Mouse (Mus musculus) liver, postnatal 0 days (tissue): ENCODE measurements at regions not wholly inside any gene's neighbourhood (a gene's known extent, or its start where the extent isn't known, plus 50 kb on each side); places are given as distances from the start of the nearest gene placed in this dataset.

ENCODE experiments used
- ATAC-seq: fragments of 200-750 bp; cut with Nextera tagmentation; 2 replicates; pipeline ENCODE4 v1.8.0; 2017; ENCODE audit warnings: mild to moderate bottlenecking, moderate library complexity
- DNase-seq: peaks from one replicate; pipeline ENCODE4 v3.0.0-alpha.2; 2016
- H3K27ac ChIP-seq: fragments of 300-500 bp; sonication (generic); 2 replicates; pipeline ENCODE4 v1.5.1; 2014; ENCODE audit warnings: antibody characterized with exemption, moderate library complexity, mild to moderate bottlenecking, low read depth
- H3K27me3 ChIP-seq: fragments of 300-500 bp; sonication (generic); 2 replicates; pipeline ENCODE4 v1.6.1; 2014; ENCODE audit warnings: low read length, control low read depth, mixed read lengths; ENCODE audit not compliant: insufficient read depth
- H3K36me3 ChIP-seq: fragments of 300-500 bp; sonication (generic); replicated peaks from 2 replicates; pipeline ENCODE4 v1.6.1; 2014; ENCODE audit warnings: mild to moderate bottlenecking, control low read depth, low read length, moderate library complexity, mixed read lengths; ENCODE audit not compliant: insufficient read depth
- H3K4me1 ChIP-seq: fragments of 300-500 bp; sonication (generic); 2 replicates; pipeline ENCODE4 v1.6.1; 2014; ENCODE audit warnings: antibody characterized with exemption, mild to moderate bottlenecking, control low read depth; ENCODE audit not compliant: insufficient read depth
- H3K4me2 ChIP-seq: fragments of 300-500 bp; sonication (generic); 2 replicates; pipeline ENCODE4 v1.6.1; 2014; ENCODE audit warnings: low read depth, mild to moderate bottlenecking, low read length, moderate library complexity, mixed read lengths
- H3K4me3 ChIP-seq: fragments of 300-500 bp; sonication (generic); 2 replicates; pipeline ENCODE4 v1.5.1; 2014; ENCODE audit warnings: low read depth, low read length
- H3K9ac ChIP-seq: fragments of 300-500 bp; sonication (generic); replicated peaks from 2 replicates; pipeline ENCODE4 v1.6.1; 2014; ENCODE audit warnings: mild to moderate bottlenecking, moderate library complexity
- H3K9me3 ChIP-seq: fragments of 300-500 bp; sonication (generic); 2 replicates; pipeline ENCODE4 v1.6.1; 2016; ENCODE audit warnings: mild to moderate bottlenecking, control low read depth, low read length, mixed read lengths
- CTCF ChIP-seq: sonication (generic); IDR thresholded peaks from 2 replicates; pipeline ENCODE4 v1.5.1; 2016; ENCODE audit warnings: antibody characterized with exemption, low read depth
- EP300 ChIP-seq: IDR thresholded peaks from 2 replicates; pipeline ENCODE4 v1.6.1; 2016; ENCODE audit warnings: antibody characterized with exemption, low read depth, mild to moderate bottlenecking
- WGBS: fragments of 180-500 bp; shearing (Covaris S2); extraction: QIAGEN DNeasy Blood & Tissue Kit; methylation state at CpG from one replicate; pipeline ENCODE4 v1.1.7; 2014; ENCODE audit not compliant: insufficient replicate concordance; 5-methylcytosine and 5-hydroxymethylcytosine counted together

DNA sequence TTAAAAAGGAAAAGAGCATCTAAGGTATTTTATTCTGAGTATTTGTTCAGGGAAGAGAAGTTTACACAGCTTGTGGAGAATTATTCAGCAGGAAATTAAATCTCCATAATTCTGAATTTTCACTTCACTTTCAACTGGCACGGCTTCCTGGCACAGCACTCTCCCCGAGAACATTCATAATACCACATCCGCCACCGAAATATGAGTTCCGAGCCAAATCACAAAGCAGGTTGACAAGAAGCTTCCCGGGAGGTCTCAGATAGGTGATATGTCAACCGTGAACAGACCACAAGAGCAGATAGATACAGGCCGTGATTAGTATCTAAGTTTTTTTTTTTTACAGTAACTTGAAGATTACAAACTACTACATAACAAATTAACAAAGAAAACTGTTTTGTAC lies 473.9 kb downstream of the Synb start:
- no peak overlapping the region for H3K9ac ChIP-seq
- H3K4me3 ChIP-seq, result no peak overlapping the region
- no peak overlapping the region for H3K4me2 ChIP-seq
- WGBS, result 79% methylated on average over 8 of the region's 8 CpGs
- TF ChIP-seq CTCF (no peak), EP300 (no peak)
- ATAC-seq, result no peak
- H3K36me3 ChIP-seq, result no peaks in the 10 kb centered on the region
- H3K27me3 ChIP-seq, result no peaks in the 10 kb centered on the region
- H3K27ac ChIP-seq, result no peak overlapping the region
- DNase-seq, result no peak
- no peaks in the 10 kb centered on the region for H3K9me3 ChIP-seq
- H3K4me1 ChIP-seq, result no peaks in the 10 kb centered on the region

DNA sequence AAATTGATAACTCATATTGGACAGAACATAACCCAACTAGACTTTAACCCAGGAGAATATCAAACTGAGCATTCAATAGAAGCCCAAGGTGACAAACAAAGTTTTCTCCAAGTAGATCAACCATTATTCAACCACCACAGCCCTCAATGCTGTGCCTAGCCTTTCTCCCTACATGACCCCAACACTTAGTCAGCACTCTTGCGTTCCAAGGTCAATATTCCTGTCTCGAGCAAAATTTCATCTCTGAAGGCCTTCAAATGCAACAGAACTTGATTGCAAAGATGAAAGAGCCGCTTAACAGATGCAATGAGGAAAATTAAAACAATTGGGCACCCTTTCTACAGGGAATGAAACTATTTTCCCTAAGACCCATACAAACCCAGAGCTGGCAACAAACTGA lies 485.1 kb downstream of the Synb start:
- no peak overlapping the region for H3K27ac ChIP-seq
- DNase-seq (no peak), ATAC-seq (no peak)
- TF ChIP-seq EP300, result no peak
- TF ChIP-seq CTCF, result no peak
- H3K4me3 ChIP-seq, result no peak overlapping the region
- H3K9ac ChIP-seq, result no peak overlapping the region
- no peaks in the 10 kb centered on the region for H3K27me3 ChIP-seq
- H3K4me1 ChIP-seq, result no peaks in the 10 kb centered on the region
- H3K36me3 ChIP-seq, result no peaks in the 10 kb centered on the region
- 71% methylated on average over 3 of the region's 3 CpGs for WGBS
- H3K4me2 ChIP-seq, result no peak overlapping the region
- H3K9me3 ChIP-seq, result no peaks in the 10 kb centered on the region

DNA sequence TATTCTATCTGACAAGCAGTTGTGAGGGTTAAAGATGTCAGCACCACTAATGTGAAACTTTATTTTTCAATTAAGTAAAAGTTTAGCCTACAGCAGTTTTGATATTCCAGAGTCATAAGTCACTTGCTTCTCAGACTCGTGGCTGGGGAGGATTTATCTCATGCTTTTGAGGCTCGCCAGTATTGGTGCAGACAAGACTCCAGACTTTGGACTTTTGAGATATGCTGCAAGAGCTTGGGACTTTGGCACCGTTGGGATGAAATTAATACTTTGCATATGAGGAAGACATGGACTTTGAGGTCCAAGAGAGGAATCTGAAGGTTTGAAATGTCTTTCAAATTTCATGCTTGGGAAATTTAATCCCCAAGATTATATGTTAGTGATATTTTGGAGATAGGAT lies 486.2 kb downstream of the Synb start:
- Histone ChIP-seq H3K4me2 (no peak overlapping the region), H3K27me3 (no peaks in the 10 kb centered on the region), H3K9me3 (no peaks in the 10 kb centered on the region), H3K4me3 (no peak overlapping the region), H3K36me3 (no peaks in the 10 kb centered on the region), H3K27ac (no peak overlapping the region), H3K9ac (no peak overlapping the region), H3K4me1 (no peaks in the 10 kb centered on the region)
- DNase-seq, result no peak
- no peak for ATAC-seq
- TF ChIP-seq CTCF (no peak), EP300 (no peak)
- WGBS, result 49% methylated on average over 3 of the region's 3 CpGs

DNA sequence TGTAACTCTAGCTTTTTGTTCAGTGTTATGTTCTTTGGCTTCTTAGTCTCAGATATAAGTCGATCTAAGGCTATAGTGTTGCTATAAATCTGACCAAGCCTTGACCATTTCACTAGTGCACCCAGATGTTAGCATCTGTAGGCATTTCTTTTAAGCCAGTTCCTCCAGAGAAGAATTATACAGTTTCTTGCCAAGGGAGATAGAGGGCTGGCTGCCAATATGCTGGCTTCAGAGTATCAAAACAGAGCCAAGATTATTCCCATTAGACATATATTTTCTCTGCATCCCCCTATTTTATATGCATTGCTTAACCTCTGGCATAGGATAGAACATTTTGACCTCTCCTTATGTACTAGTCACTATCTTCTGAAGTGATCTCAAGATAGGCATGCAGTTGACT lies 487.5 kb downstream of the Synb start:
- H3K9ac ChIP-seq, result no peak overlapping the region
- WGBS, result 68% methylated on average over 1 of the region's 1 CpGs
- H3K27ac ChIP-seq, result no peak overlapping the region
- no peaks in the 10 kb centered on the region for H3K9me3 ChIP-seq
- no peak for ATAC-seq
- H3K4me1 ChIP-seq, result no peaks in the 10 kb centered on the region
- no peaks in the 10 kb centered on the region for H3K36me3 ChIP-seq
- TF ChIP-seq CTCF (no peak), EP300 (no peak)
- no peak overlapping the region for H3K4me2 ChIP-seq
- no peak overlapping the region for H3K4me3 ChIP-seq
- H3K27me3 ChIP-seq, result no peaks in the 10 kb centered on the region
- no peak for DNase-seq

DNA sequence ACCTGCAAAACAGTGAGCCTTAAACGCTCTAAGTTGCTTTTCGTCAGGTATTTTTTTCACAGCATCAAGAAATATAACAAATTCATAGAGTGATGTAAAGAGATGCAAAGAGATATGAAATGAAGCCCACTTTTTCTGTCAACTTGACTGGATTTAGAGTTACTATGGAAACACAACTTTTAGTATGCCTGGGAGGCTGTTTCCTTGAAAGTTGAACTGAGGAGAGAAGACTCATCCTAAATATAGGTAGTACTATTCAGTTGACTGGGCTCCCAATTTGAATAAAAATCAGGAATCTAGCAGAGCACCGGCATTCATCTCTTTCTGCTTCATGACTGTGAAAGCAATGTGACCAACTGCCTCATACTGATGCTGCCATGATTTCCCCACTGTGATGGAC lies 509.7 kb downstream of the Synb start:
- no peaks in the 10 kb centered on the region for H3K9me3 ChIP-seq
- no peaks in the 10 kb centered on the region for H3K27me3 ChIP-seq
- WGBS, result 88% methylated on average over 3 of the region's 3 CpGs
- H3K4me2 ChIP-seq, result no peak overlapping the region
- DNase-seq, result no peak
- no peak overlapping the region for H3K27ac ChIP-seq
- no peaks in the 10 kb centered on the region for H3K36me3 ChIP-seq
- H3K4me1 ChIP-seq, result no peaks in the 10 kb centered on the region
- no peak overlapping the region for H3K4me3 ChIP-seq
- no peak overlapping the region for H3K9ac ChIP-seq
- ATAC-seq, result no peak
- TF ChIP-seq CTCF (no peak), EP300 (no peak)

DNA sequence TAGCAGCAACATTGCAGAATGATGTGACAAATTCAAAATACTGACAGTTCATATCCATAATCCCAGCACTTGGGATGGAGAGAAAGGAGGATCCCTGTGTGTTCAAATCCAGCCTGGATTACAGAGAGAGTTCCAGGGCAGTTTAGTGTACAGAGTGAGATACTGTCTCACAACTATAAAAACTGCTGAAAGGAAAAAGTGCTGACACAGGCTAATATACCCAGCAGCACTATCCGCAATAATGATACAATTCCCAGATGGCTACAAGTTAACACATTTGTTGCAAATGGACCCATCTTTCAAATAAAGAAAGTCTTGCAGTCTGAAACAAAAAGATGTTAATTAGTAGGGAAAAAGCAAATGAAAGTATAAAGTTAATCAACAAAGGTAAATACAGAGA lies 510.9 kb downstream of the Synb start:
- Histone ChIP-seq H3K36me3 (no peaks in the 10 kb centered on the region), H3K27ac (no peak overlapping the region), H3K4me2 (no peak overlapping the region), H3K4me3 (no peak overlapping the region), H3K9ac (no peak overlapping the region), H3K9me3 (no peaks in the 10 kb centered on the region), H3K4me1 (no peaks in the 10 kb centered on the region), H3K27me3 (no peaks in the 10 kb centered on the region)
- no peak for DNase-seq
- 87% methylated on average over 1 of the region's 1 CpGs for whole genome bisulfite sequencing
- no peak for TF ChIP-seq CTCF
- no peak for ATAC-seq

DNA sequence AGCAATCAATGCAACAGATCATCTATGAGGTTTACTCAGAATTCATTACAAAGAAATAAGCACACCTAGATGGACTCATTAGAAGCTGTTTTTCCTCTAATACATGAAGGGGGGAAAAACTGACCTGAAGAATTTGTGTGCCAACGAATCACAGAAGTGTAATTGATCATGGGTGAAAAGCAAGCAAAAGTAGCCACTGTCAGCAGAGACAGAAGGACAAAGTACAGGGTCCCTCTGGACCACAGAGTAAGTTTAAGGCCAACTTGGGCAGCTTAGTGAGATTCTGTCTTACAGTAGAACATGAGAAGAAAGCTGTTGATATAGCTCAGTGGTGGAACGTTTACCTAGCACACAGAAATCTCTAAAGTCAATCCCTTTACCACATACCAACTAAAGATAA lies 523.7 kb downstream of the Synb start:
- 39% methylated on average over 2 of the region's 2 CpGs for WGBS
- ATAC-seq (no peak), DNase-seq (no peak)

More for the DNA sequence above, 523.7 kb downstream of the Synb start:
- TF ChIP-seq EP300, result no peak
- no peaks in the 10 kb centered on the region for H3K4me1 ChIP-seq
- H3K4me2 ChIP-seq, result no peak overlapping the region
- H3K9ac ChIP-seq, result no peak overlapping the region
- H3K4me3 ChIP-seq, result no peak overlapping the region
- no peaks in the 10 kb centered on the region for H3K27me3 ChIP-seq
- no peak overlapping the region for H3K27ac ChIP-seq
- no peaks in the 10 kb centered on the region for H3K9me3 ChIP-seq
- no peaks in the 10 kb centered on the region for H3K36me3 ChIP-seq
